Mouse (Mus musculus): ENCODE results near the gene Gdf5.
"Not testable (repeated sequence)": the region's sequence is repeated elsewhere in the genome, so short reads cannot be mapped to it uniquely, and the experiment has no call there.

Gene Gdf5

GRCm38 (mm10) chr2:155939897-155940529 lies 5.2 kb downstream of the Gdf5 start:
- no peak for DNase-seq

DNA sequence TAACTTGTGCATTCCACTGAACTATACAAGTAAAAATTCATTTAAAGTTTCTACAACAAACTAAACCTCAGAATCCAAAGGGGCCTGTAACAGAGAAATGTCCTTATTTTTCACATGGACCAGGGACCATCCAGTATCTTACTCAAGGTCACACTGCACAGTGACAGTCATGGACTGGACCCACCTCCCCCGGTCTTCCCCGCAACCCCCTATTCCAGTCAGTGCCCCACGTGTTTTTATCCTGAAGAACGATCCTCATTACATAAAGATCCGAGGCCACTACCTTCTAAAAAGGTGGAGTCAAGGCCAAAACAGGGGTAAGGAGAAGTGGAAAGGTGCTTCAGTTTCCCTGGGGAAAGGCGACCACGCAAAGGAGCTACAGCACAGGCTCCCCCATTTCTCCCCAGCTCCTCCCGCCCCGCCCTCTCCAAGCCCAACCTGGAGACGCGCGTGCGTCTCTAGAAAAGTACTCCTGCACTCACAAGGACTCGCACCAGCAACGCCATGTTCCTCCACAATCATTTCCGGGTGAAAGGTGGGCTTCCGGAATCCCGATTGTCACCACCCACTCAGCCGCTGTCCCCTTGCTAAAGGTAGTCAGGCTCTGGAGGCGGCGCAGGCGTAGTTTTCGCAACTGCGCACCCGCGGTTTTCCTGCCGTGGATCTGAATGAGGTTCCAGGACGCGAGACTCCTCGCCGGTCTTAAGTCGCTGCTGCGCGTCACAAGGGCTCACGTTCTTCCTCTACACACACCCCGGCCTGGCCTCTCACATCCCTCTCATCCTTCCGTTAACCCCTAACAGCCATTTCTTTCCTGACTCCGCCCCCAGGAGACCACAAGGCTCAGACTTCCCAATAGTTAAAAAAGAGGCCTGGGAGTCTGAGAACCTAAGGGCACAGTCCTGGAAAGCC lies 15.4 kb downstream of the Gdf5 start, which contains the start of gene Uqcc1:
Uqcc1 (minus strand) TSS at position 780 of the 912 bp plus-strand sequence.
- peak; percentile 92 for DNase-seq

DNA sequence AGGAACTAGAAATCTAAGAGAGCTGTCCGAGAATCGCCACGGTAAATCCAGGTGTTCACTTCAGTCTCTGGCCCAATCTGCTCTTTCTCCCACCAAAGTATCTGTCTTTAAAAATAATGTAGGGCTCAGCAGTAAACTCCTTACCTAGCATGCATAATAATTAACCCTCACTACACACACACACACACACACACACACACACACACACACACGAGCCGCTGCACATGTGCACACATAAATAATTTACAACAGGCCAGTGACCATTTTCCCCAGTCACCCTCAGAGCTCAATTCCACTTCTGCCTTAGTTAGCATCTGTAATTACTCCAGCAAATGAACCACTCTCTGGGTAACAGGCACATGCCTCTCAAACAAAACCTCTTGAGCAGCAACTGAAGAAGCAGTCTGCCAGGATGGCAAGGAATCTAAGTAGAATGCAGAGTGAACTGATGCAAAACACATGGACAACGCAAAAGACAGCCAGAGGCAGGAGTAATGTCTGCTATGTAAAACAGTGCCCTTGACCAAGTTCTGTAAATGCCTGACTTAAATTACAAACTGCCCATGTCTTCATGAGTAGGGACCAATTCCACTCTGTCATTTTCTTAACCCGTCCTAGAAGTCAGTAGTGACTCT lies 16.3 kb downstream of the Gdf5 start:
- no peak for DNase-seq

DNA sequence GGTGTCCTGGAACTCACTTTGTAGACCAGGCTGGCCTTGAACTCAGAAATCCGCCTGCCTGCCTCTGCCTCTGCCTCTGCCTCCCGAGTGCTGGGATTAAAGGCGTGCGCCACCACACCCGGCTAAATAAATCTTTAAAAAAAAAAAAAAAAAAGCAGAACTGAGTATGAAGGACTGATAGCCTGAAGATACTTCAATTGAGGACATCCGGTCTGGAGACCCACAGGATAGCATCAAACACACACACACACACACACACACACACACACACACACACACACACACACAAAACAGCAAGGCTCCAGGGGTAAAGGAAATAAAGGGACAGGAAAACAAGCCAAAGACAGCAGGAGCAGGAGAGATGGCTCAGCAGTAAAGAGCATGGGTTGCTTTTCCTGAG lies 20.0 kb downstream of the Gdf5 start:
- not testable (repeated sequence) for DNase-seq

DNA sequence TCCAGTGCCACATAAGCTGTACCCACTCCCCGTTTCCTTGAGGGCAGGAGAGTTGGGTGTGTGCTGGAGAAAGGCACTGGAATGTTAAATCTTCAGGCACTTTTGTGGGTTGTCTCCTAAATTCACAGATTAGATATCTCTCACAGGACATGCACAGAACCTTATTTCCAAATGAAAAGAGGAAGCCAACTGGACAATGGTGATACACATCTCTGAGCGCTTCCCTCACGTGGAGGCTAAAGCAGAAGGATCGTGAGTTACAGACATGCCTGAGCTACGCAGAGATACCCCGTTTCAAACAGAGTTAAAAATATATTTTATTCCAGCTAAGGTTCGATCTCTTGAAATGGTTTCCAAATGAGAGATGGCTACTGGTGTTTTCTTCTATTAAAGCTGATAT lies 22.0 kb downstream of the Gdf5 start:
- DNase-seq: no peak

DNA sequence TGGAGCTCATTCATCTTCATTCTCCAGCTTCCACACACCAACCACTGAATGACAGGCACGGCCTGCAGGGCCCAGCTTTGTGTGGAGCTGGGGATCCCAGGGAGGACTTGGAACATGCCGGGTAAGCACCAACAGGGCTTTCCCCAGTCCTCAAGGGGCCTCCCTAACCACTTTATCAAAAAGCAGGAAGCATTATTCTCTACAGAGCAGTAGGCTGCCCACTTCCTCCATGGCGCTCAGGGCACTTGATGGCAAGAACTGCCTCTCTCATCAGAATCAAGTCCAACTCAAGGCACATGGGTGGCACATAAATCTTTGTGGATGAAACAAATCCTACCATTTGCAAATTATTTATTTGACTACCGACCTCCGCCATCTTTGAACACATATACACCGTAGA lies 30.5 kb downstream of the Gdf5 start:
- DNase-seq: no peak

DNA sequence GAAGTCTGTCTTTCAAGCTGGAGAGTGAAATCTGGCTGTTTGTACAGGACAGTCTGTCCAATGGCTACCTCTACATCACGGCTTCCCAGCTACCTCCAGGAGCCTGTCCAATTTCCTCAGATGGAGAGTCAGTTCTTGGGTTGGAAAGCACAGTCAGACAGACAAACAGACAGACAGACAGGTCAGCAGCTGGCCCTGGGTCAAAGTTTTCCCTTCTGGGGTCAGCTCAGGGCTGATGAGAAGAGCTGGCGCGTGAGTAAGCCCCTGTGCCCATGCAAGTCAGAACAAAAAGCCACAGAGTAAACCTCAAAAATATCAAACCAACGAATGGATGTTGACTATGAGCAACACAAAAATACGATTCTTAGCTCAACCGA lies 41.5 kb downstream of the Gdf5 start:
- no peak for DNase-seq

DNA sequence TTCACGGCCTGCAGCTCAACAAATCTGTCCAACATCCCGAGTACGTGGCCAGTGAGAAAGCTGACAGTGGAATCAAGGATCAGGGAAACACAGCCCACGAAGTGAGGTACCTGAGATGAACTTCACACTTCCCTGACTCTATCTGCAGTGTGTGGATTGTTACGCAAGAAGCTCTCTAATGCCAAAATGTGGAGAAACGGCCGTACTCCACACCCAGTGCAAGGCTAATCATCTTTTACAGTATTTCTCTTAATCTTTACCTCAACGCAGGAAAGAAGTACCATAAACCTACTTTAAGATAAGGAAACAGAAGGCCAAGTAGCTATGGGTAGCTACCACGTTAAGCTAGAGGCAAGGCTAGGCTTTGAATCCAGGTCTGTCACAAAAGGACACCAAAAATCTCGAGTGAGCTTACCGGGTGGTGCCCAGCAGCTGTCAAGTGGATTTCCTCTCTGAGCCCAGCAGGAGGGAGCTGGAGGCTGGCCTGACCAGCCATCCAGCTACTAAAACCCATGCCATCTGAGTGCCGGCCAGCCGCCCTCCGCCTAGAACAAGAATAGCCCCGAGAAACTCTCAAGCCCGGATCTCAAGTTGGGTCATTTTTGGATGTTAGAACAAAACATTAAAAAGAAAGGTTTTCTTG lies 42.1 kb downstream of the Gdf5 start:
- DNase-seq: no peak

DNA sequence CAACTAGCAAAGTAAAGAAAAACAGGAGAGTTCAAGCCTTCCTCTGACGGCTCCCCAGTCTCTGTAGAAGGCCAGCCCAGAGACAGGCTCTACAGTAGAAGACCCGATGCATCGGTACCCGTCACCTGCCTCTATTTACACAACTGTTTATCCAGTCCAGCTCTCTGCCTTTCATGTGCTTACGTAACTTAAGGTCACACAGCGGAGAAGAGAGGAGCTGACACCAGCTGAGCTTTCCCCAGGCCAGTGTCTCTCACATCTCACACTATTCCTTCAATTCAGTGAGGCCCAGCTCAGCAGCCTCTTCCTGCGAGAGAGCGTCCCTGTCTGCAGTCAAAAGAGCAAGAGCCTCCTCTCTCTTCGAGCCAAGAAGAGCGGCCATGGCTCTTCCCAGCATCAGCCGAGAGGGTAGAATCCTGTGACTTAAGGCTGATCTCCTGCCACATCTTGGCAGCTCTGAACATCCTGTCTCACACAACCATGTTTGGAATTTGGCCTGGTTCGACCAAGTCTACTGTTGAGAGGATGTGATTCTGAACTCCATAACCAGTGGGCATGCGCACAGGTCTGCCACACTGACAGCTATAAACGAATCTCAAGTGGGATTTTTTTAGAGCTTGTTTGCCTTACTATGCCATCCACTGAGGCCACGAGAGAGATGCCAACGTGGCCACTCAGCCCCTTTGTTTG lies 50.0 kb downstream of the Gdf5 start:
- DNase-seq: no peak

DNA sequence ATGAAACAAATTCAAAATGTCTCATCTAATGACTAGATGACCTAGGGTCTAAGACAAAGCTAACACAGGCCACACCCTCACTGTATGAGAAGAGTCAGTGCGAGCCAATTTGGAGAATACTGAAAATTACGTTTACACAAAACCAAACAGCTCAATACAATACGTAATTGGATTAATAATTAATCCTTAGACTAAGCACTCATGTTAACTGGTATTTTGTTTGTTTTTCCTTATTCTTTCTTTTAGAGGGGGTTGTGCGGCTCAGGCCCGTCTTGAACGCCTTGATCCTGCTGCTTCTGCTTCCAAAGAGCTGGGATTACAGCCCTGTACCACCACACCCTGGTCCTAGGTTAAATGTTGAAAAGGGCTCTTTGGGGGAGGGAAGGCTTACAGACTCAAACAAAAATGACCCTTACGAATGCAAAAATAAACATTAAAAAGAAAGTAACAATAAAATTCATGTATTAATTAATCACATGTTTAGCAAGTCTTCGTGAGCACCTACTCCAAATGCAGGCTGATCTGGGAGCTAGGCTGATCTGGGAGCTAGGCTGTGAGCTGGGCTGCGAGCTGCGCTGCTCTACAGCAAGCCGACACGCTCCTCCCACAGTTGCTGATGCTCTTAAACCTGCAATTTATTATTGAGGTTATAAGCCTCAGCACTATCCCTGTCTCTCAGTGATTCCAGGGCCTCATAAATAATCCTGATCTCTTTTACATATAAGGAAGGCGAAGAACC lies 50.7 kb downstream of the Gdf5 start:
- DNase-seq: no peak

All from thymus, postnatal 4 days (tissue).